Mouse (Mus musculus): ENCODE measurements around the gene Elovl3. TPM values are rescaled to one million over a fixed set of nuclear protein-coding genes. Genes with fewer than 3 reads are reported as not detected.
"Not testable (repeated sequence)": the region's sequence is repeated elsewhere in the genome, so short reads cannot be mapped to it uniquely, and the experiment has no call there.

Elovl3 gene
- polyA plus RNA-seq, 1 experiment from 2014 or later: 0.47 TPM

DNA sequence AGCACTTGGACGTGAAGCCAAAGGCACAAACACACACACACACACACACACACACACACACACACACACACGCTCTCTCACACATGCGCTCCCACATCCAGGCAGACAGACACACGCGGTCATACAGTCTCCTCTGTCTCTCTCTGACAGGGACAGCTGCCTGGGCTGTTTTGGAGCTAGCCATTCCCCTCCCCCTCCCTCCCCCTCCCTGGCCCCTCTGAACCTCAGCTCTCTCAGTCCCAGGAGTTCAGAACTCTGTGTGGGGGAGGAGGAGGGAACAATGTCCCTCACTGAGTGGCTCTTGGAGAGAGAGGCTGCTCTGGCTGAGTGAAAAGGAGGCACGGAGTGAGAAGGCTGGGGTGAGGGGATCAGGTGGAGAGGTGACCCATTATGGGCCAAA, 9.4 kb downstream of the Elovl3 start:
- no peak for DNase-seq
- Histone ChIP-seq H3K9me3 (ENCODE audit: control insufficient read depth, low read length) (no peaks in the 10 kb centered on the region), H3K27ac (replicated peaks; ENCODE audit: low read depth, low read length) (no peak overlapping the region), H3K27me3 (ENCODE audit: control insufficient read depth, insufficient read depth, low read length) (peaks cover 54% of the 10 kb centered on the region), H3K9ac (replicated peaks; ENCODE audit: low read length) (no peak overlapping the region), H3K4me2 (ENCODE audit: low read length) (no peak overlapping the region), H3K36me3 (ENCODE audit: control insufficient read depth, insufficient read depth, low read length) (no peaks in the 10 kb centered on the region), H3K4me1 (ENCODE audit: control insufficient read depth, insufficient read depth, low read length) (peaks cover 12% of the 10 kb centered on the region), H3K4me3 (replicated peaks; ENCODE audit: low read depth, low read length) (no peak overlapping the region)
- 12% methylated on average over 6 of the region's 6 CpGs for WGBS
- no peak for ATAC-seq (ENCODE audit: low FRiP score, low TSS enrichment)

DNA sequence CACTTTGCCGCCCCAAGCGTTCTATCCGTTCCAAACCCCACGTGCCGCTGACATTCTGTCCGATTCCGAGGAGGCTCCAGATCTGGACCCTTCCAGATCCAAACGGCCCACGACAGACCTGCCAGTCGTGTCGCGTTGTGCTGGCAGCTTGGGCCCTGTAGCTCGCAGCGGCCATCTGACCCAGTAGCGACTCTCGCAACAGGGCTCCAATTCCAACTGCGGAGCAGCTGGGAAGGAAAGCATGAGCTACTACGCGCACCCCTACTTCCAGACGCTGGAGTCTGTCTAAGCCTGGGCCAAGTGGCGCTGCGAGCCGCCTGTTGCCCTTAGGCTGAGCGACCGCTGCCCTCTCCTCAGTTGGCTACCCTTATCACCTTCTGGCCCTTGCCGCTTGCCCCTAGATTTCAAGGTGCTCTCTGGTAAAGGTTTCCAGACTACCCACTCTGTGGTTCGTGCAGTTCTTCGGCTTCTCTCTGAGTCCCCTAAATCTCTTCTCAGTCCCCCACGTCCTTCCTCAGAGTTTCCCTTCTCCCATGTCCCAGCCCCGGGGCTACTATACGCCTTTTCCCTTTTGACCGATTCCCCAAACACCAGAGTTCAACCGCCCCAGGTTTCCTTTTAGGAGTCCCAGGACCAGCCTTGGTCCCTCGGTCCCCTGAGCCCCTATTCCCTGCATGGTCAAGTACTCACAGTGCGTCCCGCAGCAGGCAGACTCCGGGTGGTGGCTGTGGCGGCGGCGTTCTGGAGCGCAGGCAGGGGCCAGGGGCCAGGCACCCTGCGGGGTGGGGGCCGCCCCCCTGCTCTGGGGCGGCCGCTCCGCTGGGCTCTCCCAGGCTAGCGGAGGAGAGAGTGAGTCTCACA, 16.0 kb downstream of the Elovl3 start, which contains the start of gene Pitx3:
Pitx3 (minus strand) TSS at position 816 of the 861 bp plus-strand sequence.
- ATAC-seq (ENCODE audit: low FRiP score, low TSS enrichment): no peak
- WGBS: under 1% methylated on average over 47 of the region's 47 CpGs
- peak within 1 kb of the TSS; percentile 23; the same call in 1 of the 2 replicates for H3K9ac ChIP-seq (replicated peaks; ENCODE audit: low read length)

DNA sequence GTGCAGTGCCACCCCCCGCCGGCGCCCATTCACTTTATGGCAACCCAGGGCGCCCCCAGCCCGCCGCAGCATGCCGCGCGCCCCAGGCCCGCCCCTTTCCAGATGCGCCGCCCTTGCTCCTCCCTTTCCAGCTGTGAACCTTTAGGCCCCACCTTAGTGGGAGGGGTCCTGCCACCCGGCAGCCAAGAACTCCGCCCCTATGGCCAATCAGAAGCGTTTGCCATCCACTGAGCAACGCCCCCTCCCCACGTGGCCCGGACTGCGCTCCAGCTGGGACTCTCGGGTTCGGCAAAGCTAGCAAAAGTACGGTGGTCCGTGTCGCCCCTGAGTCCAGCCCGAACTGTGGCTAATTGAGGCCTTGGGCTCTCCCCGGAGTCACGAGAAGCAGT, 16.7 kb downstream of the Elovl3 start:
- peaks cover 18% of the 10 kb centered on the region for H3K4me1 ChIP-seq (ENCODE audit: control insufficient read depth, insufficient read depth, low read length)
- H3K36me3 ChIP-seq (ENCODE audit: control insufficient read depth, insufficient read depth, low read length): no peaks in the 10 kb centered on the region
- no peak overlapping the region for H3K27ac ChIP-seq (replicated peaks; ENCODE audit: low read depth, low read length)
- H3K9me3 ChIP-seq (ENCODE audit: control insufficient read depth, low read length): no peaks in the 10 kb centered on the region
- ATAC-seq (ENCODE audit: low FRiP score, low TSS enrichment): peak; percentile 47; the same call in 1 of the 2 replicates
- peak; percentile 85 for DNase-seq
- under 1% methylated on average over 27 of the region's 27 CpGs for WGBS
- H3K9ac ChIP-seq (replicated peaks; ENCODE audit: low read length): peak overlapping the region; percentile 23; the same call in 1 of the 2 replicates
- peak overlapping the region; percentile 44 for H3K4me3 ChIP-seq (replicated peaks; ENCODE audit: low read depth, low read length)
- H3K27me3 ChIP-seq (ENCODE audit: control insufficient read depth, insufficient read depth, low read length): peaks cover 61% of the 10 kb centered on the region
- peak overlapping the region; percentile 89 for H3K4me2 ChIP-seq (ENCODE audit: low read length)

More for the DNA sequence above, 16.0 kb downstream of the Elovl3 start, which contains the start of gene Pitx3:
- H3K4me1 ChIP-seq (ENCODE audit: control insufficient read depth, insufficient read depth, low read length): peaks cover 14% of the 10 kb centered on the region
- no peak within 1 kb of the TSS for H3K27ac ChIP-seq (replicated peaks; ENCODE audit: low read depth, low read length)
- H3K9me3 ChIP-seq (ENCODE audit: control insufficient read depth, low read length): no peaks in the 10 kb centered on the region
- peaks cover 61% of the 10 kb centered on the region for H3K27me3 ChIP-seq (ENCODE audit: control insufficient read depth, insufficient read depth, low read length)
- peak within 1 kb of the TSS; percentile 89 for H3K4me2 ChIP-seq (ENCODE audit: low read length)
- peak within 1 kb of the TSS; percentile 44 for H3K4me3 ChIP-seq (replicated peaks; ENCODE audit: low read depth, low read length)
- no peaks in the 10 kb centered on the region for H3K36me3 ChIP-seq (ENCODE audit: control insufficient read depth, insufficient read depth, low read length)
- DNase-seq: peak; percentile 36

DNA sequence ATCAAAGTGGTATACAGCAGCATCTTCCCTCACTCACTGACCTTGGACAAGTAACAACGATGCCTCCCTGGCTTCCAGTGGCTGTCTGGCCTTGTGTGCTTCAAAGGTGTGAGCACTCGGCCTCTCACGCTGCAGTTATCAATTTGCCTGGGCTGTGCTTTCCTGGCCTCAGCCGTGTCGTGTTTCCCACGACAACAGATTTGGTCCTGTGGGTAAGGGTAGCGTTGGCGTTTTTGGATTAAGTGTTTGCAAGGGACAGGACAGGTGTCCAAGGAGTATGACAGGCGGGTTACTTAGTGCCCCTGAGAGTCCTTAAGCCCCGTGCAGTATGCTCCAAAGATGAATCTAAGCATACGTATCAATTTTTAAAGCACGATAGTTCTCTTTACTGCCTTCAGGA, 17.4 kb downstream of the Elovl3 start:
- H3K9me3 ChIP-seq (ENCODE audit: control insufficient read depth, low read length): no peaks in the 10 kb centered on the region
- H3K36me3 ChIP-seq (ENCODE audit: control insufficient read depth, insufficient read depth, low read length): no peaks in the 10 kb centered on the region
- ATAC-seq (ENCODE audit: low FRiP score, low TSS enrichment) (no peak), DNase-seq (no peak)
- H3K4me3 ChIP-seq (replicated peaks; ENCODE audit: low read depth, low read length): no peak overlapping the region
- H3K4me2 ChIP-seq (ENCODE audit: low read length): peak overlapping the region; percentile 89; the same call in 1 of the 2 replicates
- H3K27ac ChIP-seq (replicated peaks; ENCODE audit: low read depth, low read length): no peak overlapping the region
- WGBS: 26% methylated on average over 12 of the region's 12 CpGs
- H3K4me1 ChIP-seq (ENCODE audit: control insufficient read depth, insufficient read depth, low read length): peaks cover 25% of the 10 kb centered on the region
- H3K9ac ChIP-seq (replicated peaks; ENCODE audit: low read length): no peak overlapping the region
- H3K27me3 ChIP-seq (ENCODE audit: control insufficient read depth, insufficient read depth, low read length): peaks cover 61% of the 10 kb centered on the region

DNA sequence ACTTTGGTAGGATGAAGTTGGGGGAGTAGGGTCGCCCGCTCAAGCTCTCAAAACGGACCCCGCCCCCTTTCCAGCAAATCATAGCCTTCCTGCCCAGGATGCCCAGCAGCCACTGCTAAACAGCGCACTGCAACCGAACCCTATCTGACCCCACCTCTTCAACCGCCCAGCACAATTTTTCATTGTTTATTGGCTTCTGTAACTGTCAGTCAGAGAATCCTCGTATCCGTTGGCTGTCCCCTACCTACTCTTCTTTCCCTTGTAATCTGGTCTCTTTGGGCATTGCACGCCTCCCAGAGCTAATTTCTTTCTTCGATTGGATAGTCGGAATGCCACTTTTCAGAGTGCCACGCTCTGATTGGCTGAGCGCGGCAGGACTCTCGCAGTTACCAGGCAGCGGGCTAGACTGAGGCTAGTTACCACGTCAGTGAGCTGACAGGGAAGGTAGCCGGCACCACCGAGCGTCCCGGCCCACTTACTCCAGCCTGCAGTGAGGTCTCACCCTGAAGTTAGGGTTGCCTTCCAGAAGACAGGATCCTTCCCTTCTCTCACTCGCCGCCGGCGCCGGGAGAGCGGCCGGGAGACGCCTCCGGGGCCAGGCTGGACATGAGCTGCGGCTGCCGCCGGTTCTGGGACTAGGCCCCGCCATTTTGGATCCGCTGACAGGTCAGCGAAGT, 20.6 kb downstream of the Elovl3 start, which contains the start of gene Gbf1:
Gbf1 (plus strand) TSS at position 383 of the 677 bp plus-strand sequence.
- Histone ChIP-seq H3K4me1 (ENCODE audit: control insufficient read depth, insufficient read depth, low read length) (peaks cover 32% of the 10 kb centered on the region), H3K4me3 (replicated peaks; ENCODE audit: low read depth, low read length) (peak within 1 kb of the TSS; percentile 87), H3K27ac (replicated peaks; ENCODE audit: low read depth, low read length) (peak within 1 kb of the TSS; percentile 81), H3K27me3 (ENCODE audit: control insufficient read depth, insufficient read depth, low read length) (peaks cover 36% of the 10 kb centered on the region), H3K36me3 (ENCODE audit: control insufficient read depth, insufficient read depth, low read length) (no peaks in the 10 kb centered on the region), H3K4me2 (ENCODE audit: low read length) (peak within 1 kb of the TSS; percentile 90), H3K9ac (replicated peaks; ENCODE audit: low read length) (peak within 1 kb of the TSS; percentile 77), H3K9me3 (ENCODE audit: control insufficient read depth, low read length) (no peaks in the 10 kb centered on the region)
- DNase-seq (peak; percentile 97), ATAC-seq (ENCODE audit: low FRiP score, low TSS enrichment) (peak; percentile 98)
- WGBS: under 1% methylated on average over 37 of the region's 37 CpGs

DNA sequence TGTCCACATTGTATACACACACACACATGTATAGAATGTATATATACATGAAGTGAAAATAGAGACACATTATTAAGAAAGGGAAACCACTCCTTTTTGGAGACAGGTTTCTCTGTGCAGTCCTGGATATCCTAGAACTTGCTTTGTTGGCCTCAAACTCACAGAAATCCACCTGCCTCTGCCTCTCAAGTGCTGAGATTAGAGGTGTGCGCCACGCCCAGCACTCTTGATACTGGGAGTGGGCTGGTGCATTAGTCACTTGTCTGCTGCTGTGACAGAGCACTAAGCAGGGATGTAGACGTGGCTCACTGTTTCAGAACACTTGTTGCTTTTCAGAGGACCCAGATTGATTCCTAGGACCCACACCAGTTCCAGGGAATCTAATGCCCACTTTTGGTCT, 34.3 kb downstream of the Elovl3 start:
- H3K27me3 ChIP-seq (ENCODE audit: control insufficient read depth, insufficient read depth, low read length): no peaks in the 10 kb centered on the region
- no peak overlapping the region for H3K27ac ChIP-seq (replicated peaks; ENCODE audit: low read depth, low read length)
- 94% methylated on average over 3 of the region's 3 CpGs for WGBS
- no peaks in the 10 kb centered on the region for H3K4me1 ChIP-seq (ENCODE audit: control insufficient read depth, insufficient read depth, low read length)
- H3K4me2 ChIP-seq (ENCODE audit: low read length): no peak overlapping the region
- H3K9me3 ChIP-seq (ENCODE audit: control insufficient read depth, low read length): no peaks in the 10 kb centered on the region
- ATAC-seq (ENCODE audit: low FRiP score, low TSS enrichment) (no peak), DNase-seq (no peak)
- no peak overlapping the region for H3K4me3 ChIP-seq (replicated peaks; ENCODE audit: low read depth, low read length)
- no peak overlapping the region for H3K9ac ChIP-seq (replicated peaks; ENCODE audit: low read length)
- H3K36me3 ChIP-seq (ENCODE audit: control insufficient read depth, insufficient read depth, low read length): peaks cover 33% of the 10 kb centered on the region

DNA sequence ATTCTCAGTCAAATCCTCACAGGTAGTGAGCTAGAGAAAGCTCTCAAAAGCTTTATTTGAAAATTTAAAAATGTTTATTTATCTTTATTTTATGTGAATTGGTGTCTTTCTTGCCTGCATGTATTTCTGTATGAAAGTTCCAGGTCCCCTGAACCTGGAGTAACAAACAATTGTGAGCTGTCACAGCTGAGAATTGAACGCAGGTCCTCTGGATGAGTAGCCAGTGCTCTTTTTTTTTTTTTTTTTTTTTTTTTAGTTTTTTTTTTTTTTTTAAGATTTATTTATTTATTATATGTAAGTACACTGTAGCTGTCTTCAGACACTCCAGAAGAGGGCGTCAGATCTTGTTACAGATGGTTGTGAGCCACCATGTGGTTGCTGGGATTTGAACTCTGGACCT, 35.5 kb downstream of the Elovl3 start:
- H3K36me3 ChIP-seq (ENCODE audit: control insufficient read depth, insufficient read depth, low read length): peaks cover 45% of the 10 kb centered on the region
- ATAC-seq (ENCODE audit: low FRiP score, low TSS enrichment); DNase-seq; H3K9me3 ChIP-seq (ENCODE audit: control insufficient read depth, low read length); H3K4me3 ChIP-seq (replicated peaks; ENCODE audit: low read depth, low read length); H3K4me2 ChIP-seq (ENCODE audit: low read length); H3K27me3 ChIP-seq (ENCODE audit: control insufficient read depth, insufficient read depth, low read length); H3K4me1 ChIP-seq (ENCODE audit: control insufficient read depth, insufficient read depth, low read length); H3K27ac ChIP-seq (replicated peaks; ENCODE audit: low read depth, low read length); H3K9ac ChIP-seq (replicated peaks; ENCODE audit: low read length): not testable (repeated sequence)
- 58% methylated on average over 2 of the region's 2 CpGs for WGBS

DNA sequence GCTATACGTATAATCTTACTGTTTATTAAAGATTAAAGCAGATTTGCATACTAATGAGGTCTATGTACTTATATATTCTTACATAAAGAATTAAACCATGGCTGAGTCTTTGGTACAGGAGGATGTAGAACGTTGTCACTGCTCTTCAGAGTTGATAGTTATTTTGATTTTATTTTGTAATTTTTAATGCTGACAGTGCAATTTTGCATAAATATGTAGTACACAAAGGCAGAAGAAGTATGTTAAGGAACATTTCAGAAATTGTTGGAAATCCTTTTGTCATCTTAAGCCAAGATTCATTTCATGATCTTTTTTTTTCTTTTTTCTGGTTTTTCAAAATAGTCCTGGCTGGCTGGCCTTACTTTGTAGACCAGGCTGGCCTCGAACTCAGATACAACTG, 37.7 kb downstream of the Elovl3 start:
- no peak overlapping the region for H3K27ac ChIP-seq (replicated peaks; ENCODE audit: low read depth, low read length)
- H3K4me3 ChIP-seq (replicated peaks; ENCODE audit: low read depth, low read length): no peak overlapping the region
- no peaks in the 10 kb centered on the region for H3K27me3 ChIP-seq (ENCODE audit: control insufficient read depth, insufficient read depth, low read length)
- no peak overlapping the region for H3K4me2 ChIP-seq (ENCODE audit: low read length)
- no peaks in the 10 kb centered on the region for H3K4me1 ChIP-seq (ENCODE audit: control insufficient read depth, insufficient read depth, low read length)
- 51% methylated on average over 3 of the region's 3 CpGs for WGBS
- no peaks in the 10 kb centered on the region for H3K9me3 ChIP-seq (ENCODE audit: control insufficient read depth, low read length)
- no peak for DNase-seq
- H3K36me3 ChIP-seq (ENCODE audit: control insufficient read depth, insufficient read depth, low read length): peaks cover 45% of the 10 kb centered on the region
- ATAC-seq (ENCODE audit: low FRiP score, low TSS enrichment): no peak
- no peak overlapping the region for H3K9ac ChIP-seq (replicated peaks; ENCODE audit: low read length)

Data from midbrain, embryonic 14.5 days (tissue).